In genomic region chr6:148248625-148249024, GRCm38 (mm10) we compare ENCODE assay signal across 7 mouse cellular contexts. TPM values are rescaled to one million over a fixed set of nuclear protein-coding genes. Genes with fewer than 3 reads are reported as not detected.
DNase-seq lines count a peak whose midpoint lies in the region; ATAC-seq and TF ChIP-seq lines count a peak whose summit lies in the region.

No protein-coding gene starts in this region.

- no peak overlapping the region for H3K27ac ChIP-seq in embryonic facial prominence, embryonic 11.5 days (replicated peaks; ENCODE audit: low read depth, low read length)
- no peak overlapping the region for H3K27ac ChIP-seq in layer of hippocampus, adult 2 months
- no peak overlapping the region for H3K27ac ChIP-seq in neural tube, embryonic 15.5 days (replicated peaks)

- no peak for ATAC-seq in embryonic facial prominence, embryonic 11.5 days (replicated peaks; ENCODE audit: insufficient number of reproducible peaks, low FRiP score, low TSS enrichment, low read depth)
- peak; percentile 54; the same call in 1 of the 2 replicates for ATAC-seq in neural tube, embryonic 15.5 days (ENCODE audit: low FRiP score)

- no peak overlapping the region for H3K4me3 ChIP-seq in E14TG2a.4 (replicated peaks; ENCODE audit: low read length)
- no peak overlapping the region for H3K4me3 ChIP-seq in embryonic facial prominence, embryonic 11.5 days (ENCODE audit: low read depth, low read length)
- no peak overlapping the region for H3K4me3 ChIP-seq in layer of hippocampus, adult 2 months
- no peak overlapping the region for H3K4me3 ChIP-seq in neural tube, embryonic 15.5 days (replicated peaks)

- DNase-seq in layer of hippocampus, adult 11-12 months (ENCODE audit: low spot score), result peak; percentile 70
- no peak for DNase-seq in layer of hippocampus, postnatal 36 days
- peak; percentile 11 for DNase-seq in Muller cell, postnatal 12 days (ENCODE audit: inconsistent ontology term)
- peak; percentile 80 for DNase-seq in embryonic facial prominence, embryonic 11.5 days (ENCODE audit: low spot score)
- peak; percentile 51 to 66 for DNase-seq in layer of hippocampus, adult 2 months (ENCODE audit: low spot score in 2 of 2)

- no peaks in the 10 kb centered on the region for H3K27me3 ChIP-seq in E14TG2a.4 (ENCODE audit: insufficient read depth, low read length)
- no peaks in the 10 kb centered on the region for H3K27me3 ChIP-seq in embryonic facial prominence, embryonic 11.5 days (ENCODE audit: control insufficient read depth, insufficient read depth, low read length)
- H3K27me3 ChIP-seq in neural tube, embryonic 15.5 days (replicated peaks), result no peaks in the 10 kb centered on the region

- no peaks in the 10 kb centered on the region for H3K4me1 ChIP-seq in E14TG2a.4 (replicated peaks; ENCODE audit: low read depth, low read length)
- no peaks in the 10 kb centered on the region for H3K4me1 ChIP-seq in embryonic facial prominence, embryonic 11.5 days (ENCODE audit: control insufficient read depth, insufficient read depth, low read length)
- H3K4me1 ChIP-seq in neural tube, embryonic 15.5 days, result peaks cover 17% of the 10 kb centered on the region

- 60% methylated on average over 2 of the region's 2 CpGs for WGBS in embryonic facial prominence, embryonic 11.5 days
- WGBS in neural tube, embryonic 15.5 days, result 35% methylated on average over 2 of the region's 2 CpGs

- peak; percentile 40 for TF ChIP-seq CTCF in E14TG2a.4 (conservative IDR thresholded peaks at IDR 0.05; ENCODE audit: low read length)
- peak; percentile 87 for TF ChIP-seq CTCF in layer of hippocampus, adult 2 months (conservative IDR thresholded peaks at IDR 0.05)

- H3K36me3 ChIP-seq in E14TG2a.4 (ENCODE audit: insufficient read depth, low read length), result peaks cover 37% of the 10 kb centered on the region
- H3K36me3 ChIP-seq in embryonic facial prominence, embryonic 11.5 days (replicated peaks; ENCODE audit: control insufficient read depth, insufficient read depth, low read depth, low read length), result no peaks in the 10 kb centered on the region
- H3K36me3 ChIP-seq in neural tube, embryonic 15.5 days, result peaks cover 15% of the 10 kb centered on the region

- H3K9ac ChIP-seq in embryonic facial prominence, embryonic 11.5 days (replicated peaks; ENCODE audit: low read length), result no peak overlapping the region
- H3K9ac ChIP-seq in neural tube, embryonic 15.5 days (replicated peaks), result no peak overlapping the region

- no peaks in the 10 kb centered on the region for H3K9me3 ChIP-seq in E14TG2a.4 (ENCODE audit: low read length)
- H3K9me3 ChIP-seq in embryonic facial prominence, embryonic 11.5 days (replicated peaks; ENCODE audit: control insufficient read depth, low read length), result no peaks in the 10 kb centered on the region
- no peaks in the 10 kb centered on the region for H3K9me3 ChIP-seq in neural tube, embryonic 15.5 days (replicated peaks)

- no peak overlapping the region for H3K4me2 ChIP-seq in embryonic facial prominence, embryonic 11.5 days (ENCODE audit: low read depth, low read length)
- no peak overlapping the region for H3K4me2 ChIP-seq in neural tube, embryonic 15.5 days

RNA-seq across cellular contexts. Expression of gene Ergic2, which starts 36.5 kb away (rescaled TPM):
- total RNA-seq in layer of hippocampus, postnatal 36 days (2021), result 10 to 100 TPM; 71.8 to 73.4 TPM
- polyA plus RNA-seq in embryonic facial prominence, embryonic 11.5 days (2014; fragmentation: Nextera tagmentation; extraction: Ambion mirVana), result 215 and 240 TPM in 2 replicates
- 10 to 100 TPM; 60.4 to 64.6 TPM for total RNA-seq in layer of hippocampus, adult 2 months (2021)
- 221 and 231 TPM in 2 replicates for polyA plus RNA-seq in neural tube, embryonic 15.5 days (2015; fragmentation: Nextera tagmentation; extraction: Ambion mirVana)

Comparison
In these comparisons a context has a peak if more than half of its experiments do, and no peak if none do; other contexts are left out.
1. DNase-seq: peak in layer of hippocampus, adult 11-12 months (single experiment), Muller cell, postnatal 12 days (single experiment), embryonic facial prominence, embryonic 11.5 days (single experiment) and layer of hippocampus, adult 2 months (2 of 2); none in layer of hippocampus, postnatal 36 days (0 of 2).